Mouse (Mus musculus) G1E (cell line): ENCODE results near the gene Glce. TPM values are rescaled to one million over a fixed set of nuclear protein-coding genes. Genes with fewer than 3 reads are reported as not detected.

Experiments
- ATAC-seq: 2 replicates; pipeline ENCODE4 v1.8.0; 2016; ENCODE audit warnings: mild to moderate bottlenecking; ENCODE audit not compliant: insufficient number of reproducible peaks, poor library complexity, low FRiP score, severe bottlenecking; ENCODE audit errors: extremely low read depth
- DNase-seq: peaks from one replicate; pipeline ENCODE4 v3.0.0; 2012; ENCODE audit warnings: low spot score
- H3K27me3 ChIP-seq: 2 replicates; pipeline ENCODE4 v1.6.1; 2012; ENCODE audit warnings: mild to moderate bottlenecking, low read length, inconsistent platforms; ENCODE audit not compliant: insufficient read depth
- H3K36me3 ChIP-seq: replicated peaks from 2 replicates; pipeline ENCODE3; 2012; ENCODE audit warnings: mild to moderate bottlenecking, inconsistent platforms
- H3K4me1 ChIP-seq: 2 replicates; pipeline ENCODE4 v1.6.1; 2012; ENCODE audit warnings: low read depth, low read length, inconsistent platforms, mixed read lengths; ENCODE audit not compliant: insufficient read depth
- H3K4me3 ChIP-seq: 2 replicates; pipeline ENCODE4 v1.5.1; 2012; ENCODE audit warnings: low read depth, mild to moderate bottlenecking, inconsistent platforms, low read length, moderate library complexity, mixed read lengths
- H3K9me3 ChIP-seq: replicated peaks from 2 replicates; pipeline ENCODE4 v1.6.1; 2012; ENCODE audit warnings: inconsistent platforms
- CTCF ChIP-seq: IDR thresholded peaks from 2 replicates; pipeline ENCODE4 v1.5.1; 2012; ENCODE audit warnings: low read depth, low read length, inconsistent platforms, mixed read lengths
- GATA1 ChIP-seq: IDR thresholded peaks from 2 replicates; pipeline ENCODE4 v1.6.1; 2012; ENCODE audit warnings: borderline replicate concordance, low read length, inconsistent platforms, mixed read lengths
- GATA2 ChIP-seq: IDR thresholded peaks from 2 replicates; pipeline ENCODE4 v1.6.1; 2012; ENCODE audit warnings: low read depth, low read length, inconsistent platforms, borderline replicate concordance
- POLR2AphosphoS5 ChIP-seq: IDR thresholded peaks from 2 replicates; pipeline ENCODE4 v1.6.1; 2012; ENCODE audit warnings: low read depth, low read length, inconsistent platforms; ENCODE audit not compliant: insufficient replicate concordance
- TAL1 ChIP-seq: conservative IDR thresholded peaks from 2 replicates; pipeline ENCODE4 v1.6.1; 2012; ENCODE audit warnings: low read depth, low read length, inconsistent platforms, mixed read lengths
- polyA plus RNA-seq: library from polyadenylated mRNA; stranded (reverse); fragments of >175 nt; gene quantifications from 2 replicates; pipeline ENCODE4 v1.2.3, GENCODE M21; 2012
- total RNA-seq, 2 experiments: library from RNA; stranded (forward) in 1 of 2; stranded (reverse) in 1 of 2; fragments of 200-1000 nt in 1 of 2; fragments of >200 nt in 1 of 2; fragmentation: Nextera tagmentation in 1 of 2; gene quantifications; 2 replicates each; pipeline ENCODE4 v1.2.3; 2014 to 2017

The Glce gene
- total and polyA plus RNA-seq, 3 experiments, result 2.9 to 20.5 (median 18.5) TPM

GRCm38 (mm10) chr9:62021583-62022120 is 100.8 kb downstream of the Glce start:
- TF ChIP-seq GATA1 (no peak), CTCF (no peak), TAL1 (no peak), POLR2AphosphoS5 (no peak), GATA2 (no peak)
- H3K27me3 ChIP-seq, result peaks cover 28% of the 10 kb centered on the region
- no peak for ATAC-seq

GRCm38 (mm10) chr9:62020259-62020658 is 102.2 kb downstream of the Glce start:
- Histone ChIP-seq H3K9me3 (no peaks in the 10 kb centered on the region), H3K27me3 (peaks cover 20% of the 10 kb centered on the region), H3K4me3 (no peak overlapping the region), H3K4me1 (no peaks in the 10 kb centered on the region), H3K36me3 (no peaks in the 10 kb centered on the region)
- ATAC-seq, result no peak
- no peak for TF ChIP-seq POLR2AphosphoS5
- TF ChIP-seq CTCF, result no peak
- no peak for TF ChIP-seq GATA2
- TF ChIP-seq TAL1, result no peak
- TF ChIP-seq GATA1, result no peak
- DNase-seq, result no peak

More at GRCm38 (mm10) chr9:62021583-62022120, 100.8 kb downstream of the Glce start:
- Histone ChIP-seq H3K9me3 (no peaks in the 10 kb centered on the region), H3K36me3 (no peaks in the 10 kb centered on the region), H3K4me3 (no peak overlapping the region), H3K4me1 (peaks cover 2% of the 10 kb centered on the region; the same call in 1 of the 2 replicates)
- no peak for DNase-seq

- H3K27me3 ChIP-seq, result peaks cover 15% of the 10 kb centered on the region
- no peaks in the 10 kb centered on the region for H3K36me3 ChIP-seq
- H3K9me3 ChIP-seq, result no peaks in the 10 kb centered on the region
- TF ChIP-seq CTCF, result no peak
- TF ChIP-seq TAL1, result no peak
- TF ChIP-seq GATA2, result no peak
- no peak for TF ChIP-seq POLR2AphosphoS5
- no peak for TF ChIP-seq GATA1
- DNase-seq (no peak), ATAC-seq (no peak)
- H3K4me1 ChIP-seq, result no peaks in the 10 kb centered on the region
- no peak overlapping the region for H3K4me3 ChIP-seq
Measured at GRCm38 (mm10) chr9:62018229-62019093, 104.0 kb downstream of the Glce start.

GRCm38 (mm10) chr9:62017329-62017728 is 105.1 kb downstream of the Glce start:
- H3K27me3 ChIP-seq, result peaks cover 10% of the 10 kb centered on the region
- H3K4me3 ChIP-seq, result no peak overlapping the region
- no peak for DNase-seq
- no peak for TF ChIP-seq CTCF
- TF ChIP-seq GATA2, result no peak
- no peak for TF ChIP-seq TAL1
- no peak for TF ChIP-seq GATA1
- TF ChIP-seq POLR2AphosphoS5, result no peak
- no peaks in the 10 kb centered on the region for H3K9me3 ChIP-seq
- no peaks in the 10 kb centered on the region for H3K4me1 ChIP-seq
- H3K36me3 ChIP-seq, result no peaks in the 10 kb centered on the region
- ATAC-seq, result no peak

- Histone ChIP-seq H3K9me3 (no peaks in the 10 kb centered on the region), H3K27me3 (peaks cover 9% of the 10 kb centered on the region), H3K36me3 (no peaks in the 10 kb centered on the region), H3K4me1 (no peaks in the 10 kb centered on the region), H3K4me3 (no peak overlapping the region)
- no peak for ATAC-seq
- DNase-seq, result no peak
- peak; percentile 19; the same call in 1 of the 2 replicates for TF ChIP-seq CTCF
- TF ChIP-seq GATA2, result no peak
Measured at GRCm38 (mm10) chr9:62015504-62015903, 107.0 kb downstream of the Glce start.

GRCm38 (mm10) chr9:62013316-62014097 is 108.9 kb downstream of the Glce start:
- Histone ChIP-seq H3K36me3 (no peaks in the 10 kb centered on the region), H3K4me1 (no peaks in the 10 kb centered on the region), H3K9me3 (no peaks in the 10 kb centered on the region), H3K27me3 (peaks cover 15% of the 10 kb centered on the region), H3K4me3 (no peak overlapping the region)
- no peak for TF ChIP-seq GATA1
- TF ChIP-seq TAL1, result no peak
- TF ChIP-seq GATA2, result no peak
- TF ChIP-seq CTCF, result no peak
- TF ChIP-seq POLR2AphosphoS5, result no peak
- DNase-seq, result no peak
- no peak for ATAC-seq
